Mouse (Mus musculus) forebrain, embryonic 16.5 days (tissue): ENCODE results near the gene Zc3h7b. TPM values are rescaled to one million over a fixed set of nuclear protein-coding genes. Genes with fewer than 3 reads are reported as not detected.

ENCODE experiments used
- ATAC-seq: fragments of 200-750 bp; cut with Nextera tagmentation; 2 replicates; pipeline ENCODE4 v1.8.0; 2017; ENCODE audit warnings: mild to moderate bottlenecking, moderate library complexity
- H3K27ac ChIP-seq: fragments of 300-500 bp; sonication (generic); 2 replicates; pipeline ENCODE4 v1.5.1; 2014; ENCODE audit warnings: low read length, control low read depth
- H3K27me3 ChIP-seq: fragments of 300-500 bp; sonication (generic); replicated peaks from 2 replicates; pipeline ENCODE4 v1.6.1; 2014; ENCODE audit warnings: low read length; ENCODE audit not compliant: control insufficient read depth, insufficient read depth
- H3K36me3 ChIP-seq: fragments of 300-500 bp; sonication (generic); 2 replicates; pipeline ENCODE4 v1.6.1; 2014; ENCODE audit not compliant: control insufficient read depth, insufficient read depth
- H3K4me1 ChIP-seq: fragments of 300-500 bp; sonication (generic); replicated peaks from 2 replicates; pipeline ENCODE4 v1.6.1; 2014; ENCODE audit warnings: low read length; ENCODE audit not compliant: control insufficient read depth, insufficient read depth
- H3K4me2 ChIP-seq: fragments of 300-500 bp; sonication (generic); 2 replicates; pipeline ENCODE4 v1.6.1; 2014; ENCODE audit warnings: mild to moderate bottlenecking, low read length, control low read depth
- H3K4me3 ChIP-seq: fragments of 300-500 bp; sonication (generic); replicated peaks from 2 replicates; pipeline ENCODE4 v1.5.1; 2014; ENCODE audit warnings: mild to moderate bottlenecking, low read length, control low read depth
- H3K9ac ChIP-seq: fragments of 300-500 bp; sonication (generic); replicated peaks from 2 replicates; pipeline ENCODE4 v1.6.1; 2014; ENCODE audit warnings: low read depth, low read length, control low read depth
- H3K9me3 ChIP-seq: fragments of 300-500 bp; sonication (generic); 2 replicates; pipeline ENCODE4 v1.6.1; 2016; ENCODE audit warnings: low read length; ENCODE audit not compliant: control insufficient read depth
- WGBS: fragments of 180-500 bp; shearing (Covaris S2); extraction: QIAGEN DNeasy Blood & Tissue Kit; methylation state at CpG from one replicate; pipeline ENCODE4 v1.1.7; 2014; 5-methylcytosine and 5-hydroxymethylcytosine counted together
- polyA plus RNA-seq: library from polyadenylated mRNA; unstranded; fragments of >200 nt; fragmentation: Nextera tagmentation; extraction: Ambion mirVana; gene quantifications from 2 replicates; pipeline ENCODE4 v1.2.1, GENCODE M21; 2015

The Zc3h7b gene
- polyA plus RNA-seq, 1 experiment from 2014 or later = 59.1 TPM

- H3K4me1 ChIP-seq = no peaks in the 10 kb centered on the region
- H3K9ac ChIP-seq = no peak overlapping the region
- WGBS = 89% methylated on average over 20 of the region's 20 CpGs
- no peak for ATAC-seq
- no peak overlapping the region for H3K27ac ChIP-seq
- H3K4me2 ChIP-seq = no peak overlapping the region
- H3K27me3 ChIP-seq = no peaks in the 10 kb centered on the region
- H3K9me3 ChIP-seq = no peaks in the 10 kb centered on the region
- no peak overlapping the region for H3K4me3 ChIP-seq
- peaks cover 56% of the 10 kb centered on the region for H3K36me3 ChIP-seq
Observed at GRCm38 (mm10) chr15:81772431-81773120, 27.7 kb downstream of the Zc3h7b start.

- no peaks in the 10 kb centered on the region for H3K4me1 ChIP-seq
- no peak for ATAC-seq
- no peaks in the 10 kb centered on the region for H3K27me3 ChIP-seq
- H3K36me3 ChIP-seq = peaks cover 68% of the 10 kb centered on the region
- no peak overlapping the region for H3K4me3 ChIP-seq
- no peak overlapping the region for H3K27ac ChIP-seq
- no peaks in the 10 kb centered on the region for H3K9me3 ChIP-seq
- H3K9ac ChIP-seq = no peak overlapping the region
- WGBS = 93% methylated on average over 15 of the region's 15 CpGs
- H3K4me2 ChIP-seq = no peak overlapping the region
Observed at GRCm38 (mm10) chr15:81774505-81775171, 29.8 kb downstream of the Zc3h7b start.

DNA sequence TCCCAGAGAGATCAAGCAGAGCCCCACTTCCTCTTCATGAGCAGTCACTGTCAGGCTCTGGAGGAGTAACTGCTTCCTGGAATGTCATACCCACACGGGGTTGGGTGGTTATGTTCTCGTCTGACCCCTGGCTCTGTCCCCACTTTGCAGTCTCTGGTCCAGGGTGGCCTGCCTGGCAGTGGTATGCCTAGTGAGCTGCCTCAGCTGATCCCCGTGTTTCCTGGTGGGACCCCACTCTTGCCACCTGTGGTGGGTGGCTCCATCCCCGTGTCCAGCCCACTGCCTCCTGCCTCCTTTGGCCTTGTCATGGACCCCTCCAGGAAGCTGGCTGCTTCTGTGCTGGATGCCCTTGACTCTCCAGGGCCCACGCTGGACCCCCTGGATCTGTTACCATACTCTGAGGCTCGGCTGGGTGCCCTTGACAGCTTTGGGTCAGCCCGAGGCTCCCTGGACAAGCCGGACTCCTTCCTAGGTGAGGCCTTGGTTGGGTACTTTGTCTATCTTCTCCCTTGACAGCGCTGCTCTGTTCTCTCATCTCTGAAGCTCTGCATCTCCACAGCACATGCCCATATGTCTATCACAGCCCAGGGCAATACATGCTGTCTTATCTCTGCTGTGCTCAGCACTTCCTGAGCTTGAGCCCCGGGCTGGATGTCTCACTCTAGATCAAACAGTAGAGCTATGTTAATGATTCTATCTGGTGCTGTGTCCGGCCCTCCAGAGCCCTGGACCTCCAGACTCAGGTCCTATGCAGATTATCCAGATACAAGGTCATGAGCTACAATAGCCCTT is 32.0 kb downstream of the Zc3h7b start:
- Histone ChIP-seq H3K4me1 (no peaks in the 10 kb centered on the region), H3K9ac (no peak overlapping the region), H3K9me3 (no peaks in the 10 kb centered on the region), H3K27me3 (no peaks in the 10 kb centered on the region), H3K36me3 (peaks cover 77% of the 10 kb centered on the region), H3K27ac (no peak overlapping the region), H3K4me3 (no peak overlapping the region), H3K4me2 (no peak overlapping the region)
- no peak for ATAC-seq
- 87% methylated on average over 11 of the region's 11 CpGs for WGBS

DNA sequence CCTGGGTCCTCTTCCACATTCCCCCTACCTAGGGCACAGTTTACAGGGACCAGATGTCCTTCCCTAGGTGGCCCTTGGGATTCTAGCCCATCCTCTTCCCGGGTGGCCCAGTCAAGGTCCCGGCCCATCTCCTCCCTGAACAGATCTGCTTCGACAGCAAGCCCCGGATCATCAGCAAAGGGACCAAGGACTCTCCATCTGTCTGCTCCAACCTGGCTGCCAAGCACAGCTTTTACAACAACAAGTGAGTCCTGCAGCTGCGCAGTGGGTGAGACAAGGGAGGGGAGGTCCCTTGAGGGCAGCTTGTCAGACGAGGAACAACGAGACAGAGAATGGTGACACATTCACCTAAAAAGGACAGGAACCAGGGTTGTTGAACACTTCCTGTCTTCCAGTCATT is 37.0 kb downstream of the Zc3h7b start:
- H3K9ac ChIP-seq = no peak overlapping the region
- no peak for ATAC-seq
- H3K27me3 ChIP-seq = no peaks in the 10 kb centered on the region
- no peak overlapping the region for H3K4me2 ChIP-seq
- no peaks in the 10 kb centered on the region for H3K9me3 ChIP-seq
- 91% methylated on average over 7 of the region's 7 CpGs for WGBS
- no peaks in the 10 kb centered on the region for H3K4me1 ChIP-seq
- H3K27ac ChIP-seq = no peak overlapping the region
- no peak overlapping the region for H3K4me3 ChIP-seq
- H3K36me3 ChIP-seq = peaks cover 66% of the 10 kb centered on the region

DNA sequence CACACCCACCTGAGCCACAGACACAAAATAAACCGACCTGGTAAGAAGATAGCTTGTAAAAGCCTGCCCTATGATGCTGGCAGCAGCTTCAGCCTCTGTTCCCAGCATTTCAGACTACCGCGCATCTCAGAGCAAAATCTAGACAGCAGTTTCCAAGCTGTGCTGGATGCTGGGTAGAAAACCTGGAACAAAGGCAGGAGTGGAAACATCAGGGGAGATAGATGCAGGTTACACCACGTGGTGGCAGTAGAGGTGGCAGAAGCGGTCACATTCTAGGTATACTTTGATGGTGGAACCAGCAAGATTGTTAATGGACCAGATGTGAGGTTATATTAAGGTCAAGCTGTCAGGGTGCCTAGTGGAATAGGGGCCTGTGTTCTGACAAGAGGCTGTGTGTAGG is 39.9 kb downstream of the Zc3h7b start:
- H3K27ac ChIP-seq = no peak overlapping the region
- WGBS = 76% methylated on average over 5 of the region's 5 CpGs
- no peaks in the 10 kb centered on the region for H3K9me3 ChIP-seq
- no peak overlapping the region for H3K4me2 ChIP-seq
- no peaks in the 10 kb centered on the region for H3K4me1 ChIP-seq
- H3K27me3 ChIP-seq = no peaks in the 10 kb centered on the region
- no peak for ATAC-seq
- peaks cover 48% of the 10 kb centered on the region for H3K36me3 ChIP-seq
- no peak overlapping the region for H3K9ac ChIP-seq
- H3K4me3 ChIP-seq = no peak overlapping the region

- H3K9ac ChIP-seq = no peak overlapping the region
- no peaks in the 10 kb centered on the region for H3K9me3 ChIP-seq
- H3K4me3 ChIP-seq = no peak overlapping the region
- no peak overlapping the region for H3K4me2 ChIP-seq
- no peaks in the 10 kb centered on the region for H3K4me1 ChIP-seq
- no peak for ATAC-seq
- WGBS = 95% methylated on average over 8 of the region's 8 CpGs
- H3K36me3 ChIP-seq = peaks cover 46% of the 10 kb centered on the region
- H3K27ac ChIP-seq = no peak overlapping the region
- no peaks in the 10 kb centered on the region for H3K27me3 ChIP-seq
Observed at GRCm38 (mm10) chr15:81785701-81786100, 40.8 kb downstream of the Zc3h7b start.

- no peaks in the 10 kb centered on the region for H3K9me3 ChIP-seq
- H3K4me1 ChIP-seq = no peaks in the 10 kb centered on the region
- H3K27me3 ChIP-seq = no peaks in the 10 kb centered on the region
- no peak overlapping the region for H3K4me2 ChIP-seq
- no peak overlapping the region for H3K27ac ChIP-seq
- H3K9ac ChIP-seq = no peak overlapping the region
- WGBS = 95% methylated on average over 13 of the region's 13 CpGs
- ATAC-seq = no peak
- H3K4me3 ChIP-seq = no peak overlapping the region
- peaks cover 39% of the 10 kb centered on the region for H3K36me3 ChIP-seq
Observed at GRCm38 (mm10) chr15:81787525-81787924, 42.7 kb downstream of the Zc3h7b start.

- Histone ChIP-seq H3K36me3 (peaks cover 22% of the 10 kb centered on the region), H3K4me1 (no peaks in the 10 kb centered on the region), H3K4me2 (no peak overlapping the region), H3K4me3 (no peak overlapping the region), H3K9ac (no peak overlapping the region), H3K9me3 (no peaks in the 10 kb centered on the region), H3K27ac (no peak overlapping the region), H3K27me3 (no peaks in the 10 kb centered on the region)
- WGBS = 94% methylated on average over 9 of the region's 9 CpGs
- no peak for ATAC-seq
Observed at GRCm38 (mm10) chr15:81792444-81792843, 47.6 kb downstream of the Zc3h7b start.

DNA sequence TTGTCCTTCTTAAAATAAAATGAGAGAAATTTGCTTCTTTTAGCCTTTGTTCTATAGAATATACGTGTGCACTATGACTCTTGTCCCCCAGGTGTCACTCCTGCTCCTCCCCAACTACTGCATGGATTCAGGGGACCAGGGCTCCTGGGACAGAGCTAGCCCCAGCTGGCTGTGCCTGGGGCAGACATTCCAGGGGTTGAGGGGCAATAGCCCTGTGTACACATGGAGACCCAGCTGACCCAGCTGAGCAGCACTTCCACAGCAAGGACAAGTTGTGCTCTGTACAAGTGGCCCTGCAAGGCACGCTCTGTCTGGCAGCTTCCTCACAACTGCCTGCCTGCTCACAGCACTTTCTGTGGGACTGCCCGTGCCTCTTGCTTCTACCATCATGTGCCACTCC is 51.4 kb downstream of the Zc3h7b start:
- peaks cover 11% of the 10 kb centered on the region for H3K36me3 ChIP-seq
- H3K9me3 ChIP-seq = no peaks in the 10 kb centered on the region
- H3K4me1 ChIP-seq = no peaks in the 10 kb centered on the region
- H3K27ac ChIP-seq = no peak overlapping the region
- whole genome bisulfite sequencing = 65% methylated on average over 3 of the region's 3 CpGs
- no peak for ATAC-seq
- no peak overlapping the region for H3K4me2 ChIP-seq
- no peaks in the 10 kb centered on the region for H3K27me3 ChIP-seq
- no peak overlapping the region for H3K4me3 ChIP-seq
- no peak overlapping the region for H3K9ac ChIP-seq
